Mouse (Mus musculus) lung, postnatal 0 days (tissue): Measurements from ENCODE around the gene Dlgap1. TPM values are rescaled to one million over a fixed set of nuclear protein-coding genes. Genes with fewer than 3 reads are reported as not detected.

Experiments used
- ATAC-seq: fragments of 200-750 bp; cut with Nextera tagmentation; 2 replicates; pipeline ENCODE4 v1.8.0; 2017; ENCODE audit warnings: moderate library complexity
- DNase-seq: peaks from one replicate; pipeline ENCODE4 v3.0.0-alpha.2; 2016; ENCODE audit warnings: low spot score
- H3K27ac ChIP-seq: fragments of 300-500 bp; sonication (generic); 2 replicates; pipeline ENCODE4 v1.5.1; 2014; ENCODE audit warnings: antibody characterized with exemption, mild to moderate bottlenecking, low read length, mixed read lengths
- H3K27me3 ChIP-seq: fragments of 300-500 bp; sonication (generic); replicated peaks from 2 replicates; pipeline ENCODE4 v1.6.1; 2014; ENCODE audit warnings: low read length, mixed read lengths; ENCODE audit not compliant: insufficient read depth
- H3K36me3 ChIP-seq: fragments of 300-500 bp; sonication (generic); 2 replicates; pipeline ENCODE4 v1.6.1; 2014; ENCODE audit warnings: low read length, mixed read lengths; ENCODE audit not compliant: insufficient read depth
- H3K4me1 ChIP-seq: fragments of 300-500 bp; sonication (generic); 2 replicates; pipeline ENCODE4 v1.6.1; 2014; ENCODE audit warnings: antibody characterized with exemption, low read depth, low read length, mixed read lengths; ENCODE audit not compliant: insufficient read depth
- H3K4me2 ChIP-seq: fragments of 300-500 bp; sonication (generic); replicated peaks from 2 replicates; pipeline ENCODE4 v1.6.1; 2014; ENCODE audit warnings: low read depth, mild to moderate bottlenecking, low read length, moderate library complexity, mixed read lengths
- H3K4me3 ChIP-seq: fragments of 300-500 bp; sonication (generic); 2 replicates; pipeline ENCODE4 v1.5.1; 2014; ENCODE audit warnings: low read depth, low read length
- H3K9ac ChIP-seq: fragments of 300-500 bp; sonication (generic); replicated peaks from 2 replicates; pipeline ENCODE4 v1.6.1; 2014; ENCODE audit warnings: low read depth, mild to moderate bottlenecking
- H3K9me3 ChIP-seq: fragments of 300-500 bp; sonication (generic); 2 replicates; pipeline ENCODE4 v1.6.1; 2016; ENCODE audit warnings: low read length, mixed read lengths
- CTCF ChIP-seq: IDR thresholded peaks from 2 replicates; pipeline ENCODE4 v1.5.1; 2016; ENCODE audit warnings: antibody characterized with exemption, mild to moderate bottlenecking
- EP300 ChIP-seq: IDR thresholded peaks from 2 replicates; pipeline ENCODE4 v1.6.1; 2016; ENCODE audit warnings: antibody characterized with exemption, mild to moderate bottlenecking, control low read depth
- WGBS: fragments of 180-500 bp; shearing (Covaris S2); extraction: QIAGEN DNeasy Blood & Tissue Kit; methylation state at CpG from one replicate; pipeline ENCODE4 v1.1.7; 2014; 5-methylcytosine and 5-hydroxymethylcytosine counted together
- polyA plus RNA-seq: library from polyadenylated mRNA; unstranded; fragments of >200 nt; fragmentation: Nextera tagmentation; extraction: Ambion mirVana; gene quantifications from 2 replicates; pipeline ENCODE4 v1.2.1, GENCODE M21; 2015

Gene Dlgap1
- polyA plus RNA-seq, 1 experiment from 2014 or later: 0.26 TPM

DNA sequence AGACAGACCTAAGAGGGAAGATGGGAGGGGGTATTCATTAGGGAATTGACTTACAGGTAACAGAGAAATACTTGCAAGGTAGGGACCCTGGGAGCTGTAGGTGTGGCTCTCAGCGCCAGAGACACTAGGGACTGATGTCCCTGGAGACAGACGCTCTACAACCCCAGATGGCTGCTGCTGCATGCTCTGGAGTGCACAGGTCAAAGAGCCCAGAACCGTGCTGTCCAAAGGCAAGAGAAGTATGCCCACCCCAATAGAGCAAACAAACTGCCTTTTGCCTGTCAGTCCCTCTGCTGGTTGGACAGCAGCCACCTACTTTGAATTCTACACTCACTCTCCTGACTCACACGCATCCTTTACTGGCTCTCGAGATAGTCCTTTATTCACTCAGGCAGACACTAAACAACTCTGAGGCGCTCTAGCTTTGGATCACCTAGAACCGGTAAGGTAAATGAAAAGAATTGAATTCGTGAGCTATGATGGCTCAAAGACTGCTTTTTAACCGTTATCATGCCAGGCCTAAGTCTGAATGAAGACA lies 333.1 kb downstream of the Dlgap1 start:
- ATAC-seq: no peak
- no peak overlapping the region for H3K9ac ChIP-seq
- H3K4me3 ChIP-seq: no peak overlapping the region
- 62% methylated on average over 9 of the region's 9 CpGs for WGBS
- no peak for DNase-seq
- no peak overlapping the region for H3K4me2 ChIP-seq
- H3K27me3 ChIP-seq: no peaks in the 10 kb centered on the region
- TF ChIP-seq EP300: no peak
- TF ChIP-seq CTCF: no peak
- no peaks in the 10 kb centered on the region for H3K4me1 ChIP-seq
- H3K36me3 ChIP-seq: no peaks in the 10 kb centered on the region
- H3K9me3 ChIP-seq: no peaks in the 10 kb centered on the region
- H3K27ac ChIP-seq: no peak overlapping the region

DNA sequence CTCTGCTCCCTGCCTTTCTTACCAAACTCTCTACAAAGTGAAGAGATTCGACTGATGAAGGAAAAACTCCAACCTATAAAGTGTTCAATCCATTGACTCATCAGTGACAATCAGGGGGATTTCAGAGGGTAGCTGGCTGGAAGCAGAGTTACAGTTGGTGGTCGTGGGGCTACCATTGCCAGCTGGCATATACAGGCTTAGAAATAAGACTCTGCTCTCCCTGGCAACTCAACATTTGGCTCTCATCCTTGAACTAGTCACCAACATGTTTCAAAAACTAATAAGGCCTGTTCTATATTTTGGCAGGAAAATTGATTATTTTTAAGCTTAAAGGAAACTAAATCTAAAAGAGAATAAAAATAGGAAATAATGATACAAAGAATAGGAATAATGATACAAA lies 333.8 kb downstream of the Dlgap1 start:
- 66% methylated on average over 2 of the region's 2 CpGs for WGBS
- TF ChIP-seq EP300 (no peak), CTCF (no peak)

DNA sequence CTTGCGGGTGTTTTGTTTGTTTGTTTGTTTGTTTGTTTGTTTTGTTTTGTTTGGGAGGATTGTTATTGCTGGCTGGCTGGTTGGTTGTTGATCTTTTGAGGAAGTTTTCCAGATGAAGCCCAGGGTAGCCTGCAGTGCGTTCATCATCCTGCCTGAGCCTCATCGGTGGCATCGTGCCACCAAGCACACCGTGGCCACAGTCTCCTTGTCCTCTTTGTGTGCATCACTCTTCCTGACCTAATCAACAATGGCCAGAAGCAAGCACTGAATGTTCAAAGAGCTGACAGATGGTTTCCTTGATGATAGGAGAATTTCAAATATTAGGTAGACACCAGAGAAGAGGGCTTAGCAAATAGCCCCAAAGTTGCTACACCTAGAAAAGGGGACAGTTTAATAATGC lies 336.1 kb downstream of the Dlgap1 start:
- H3K9ac ChIP-seq: no peak overlapping the region
- H3K4me3 ChIP-seq: no peak overlapping the region
- H3K27ac ChIP-seq: no peak overlapping the region
- no peak for TF ChIP-seq CTCF
- TF ChIP-seq EP300: no peak
- no peaks in the 10 kb centered on the region for H3K36me3 ChIP-seq
- ATAC-seq (no peak), DNase-seq (no peak)
- H3K4me1 ChIP-seq: no peaks in the 10 kb centered on the region
- no peaks in the 10 kb centered on the region for H3K27me3 ChIP-seq
- no peak overlapping the region for H3K4me2 ChIP-seq
- H3K9me3 ChIP-seq: no peaks in the 10 kb centered on the region
- 70% methylated on average over 5 of the region's 5 CpGs for WGBS

More for the DNA sequence above, 333.8 kb downstream of the Dlgap1 start:
- Histone ChIP-seq H3K4me2 (no peak overlapping the region), H3K36me3 (no peaks in the 10 kb centered on the region), H3K9me3 (no peaks in the 10 kb centered on the region), H3K27me3 (no peaks in the 10 kb centered on the region), H3K9ac (no peak overlapping the region), H3K4me3 (no peak overlapping the region), H3K27ac (no peak overlapping the region), H3K4me1 (no peaks in the 10 kb centered on the region)
- no peak for DNase-seq
- ATAC-seq: no peak

DNA sequence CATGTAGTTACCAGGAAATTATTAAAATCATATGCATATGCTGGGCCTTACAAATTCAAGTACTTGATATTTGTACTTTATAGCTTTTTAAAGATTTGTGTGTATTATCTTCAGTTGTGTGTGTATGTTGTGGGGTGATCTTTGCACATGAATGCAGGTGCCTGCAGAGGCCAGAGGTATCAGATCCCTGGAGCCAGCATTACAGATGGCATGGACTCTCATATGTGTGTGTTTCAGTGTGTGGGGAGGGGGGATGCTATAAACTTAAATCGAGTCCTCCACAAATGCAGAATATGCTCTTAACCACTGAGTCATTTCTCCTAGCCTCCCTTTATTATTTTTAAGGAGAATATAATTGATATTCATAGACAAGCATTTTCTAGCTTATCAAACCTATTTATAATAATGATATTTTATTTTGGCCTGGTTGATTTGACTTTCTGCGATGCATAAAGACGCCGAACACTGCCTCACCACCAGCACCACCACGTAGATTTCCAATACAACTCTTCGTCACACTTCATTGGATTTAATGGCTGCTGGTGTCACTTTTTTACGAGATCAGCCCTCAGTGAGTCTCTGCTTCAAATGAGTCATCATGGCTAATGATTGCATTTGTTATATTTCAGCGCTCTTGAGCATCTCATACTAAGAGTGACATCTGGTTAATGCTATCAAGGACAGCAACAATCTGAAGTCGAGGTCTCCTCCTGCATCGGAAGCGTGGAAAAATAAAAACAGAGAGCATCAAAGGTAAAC lies 338.7 kb downstream of the Dlgap1 start:
- H3K27me3 ChIP-seq: no peaks in the 10 kb centered on the region
- DNase-seq (no peak), ATAC-seq (no peak)
- H3K4me2 ChIP-seq: no peak overlapping the region
- no peak overlapping the region for H3K4me3 ChIP-seq
- H3K4me1 ChIP-seq: no peaks in the 10 kb centered on the region
- TF ChIP-seq EP300 (no peak), CTCF (no peak)
- H3K9me3 ChIP-seq: no peaks in the 10 kb centered on the region
- WGBS: 81% methylated on average over 11 of the region's 11 CpGs
- no peak overlapping the region for H3K27ac ChIP-seq
- no peak overlapping the region for H3K9ac ChIP-seq
- no peaks in the 10 kb centered on the region for H3K36me3 ChIP-seq

DNA sequence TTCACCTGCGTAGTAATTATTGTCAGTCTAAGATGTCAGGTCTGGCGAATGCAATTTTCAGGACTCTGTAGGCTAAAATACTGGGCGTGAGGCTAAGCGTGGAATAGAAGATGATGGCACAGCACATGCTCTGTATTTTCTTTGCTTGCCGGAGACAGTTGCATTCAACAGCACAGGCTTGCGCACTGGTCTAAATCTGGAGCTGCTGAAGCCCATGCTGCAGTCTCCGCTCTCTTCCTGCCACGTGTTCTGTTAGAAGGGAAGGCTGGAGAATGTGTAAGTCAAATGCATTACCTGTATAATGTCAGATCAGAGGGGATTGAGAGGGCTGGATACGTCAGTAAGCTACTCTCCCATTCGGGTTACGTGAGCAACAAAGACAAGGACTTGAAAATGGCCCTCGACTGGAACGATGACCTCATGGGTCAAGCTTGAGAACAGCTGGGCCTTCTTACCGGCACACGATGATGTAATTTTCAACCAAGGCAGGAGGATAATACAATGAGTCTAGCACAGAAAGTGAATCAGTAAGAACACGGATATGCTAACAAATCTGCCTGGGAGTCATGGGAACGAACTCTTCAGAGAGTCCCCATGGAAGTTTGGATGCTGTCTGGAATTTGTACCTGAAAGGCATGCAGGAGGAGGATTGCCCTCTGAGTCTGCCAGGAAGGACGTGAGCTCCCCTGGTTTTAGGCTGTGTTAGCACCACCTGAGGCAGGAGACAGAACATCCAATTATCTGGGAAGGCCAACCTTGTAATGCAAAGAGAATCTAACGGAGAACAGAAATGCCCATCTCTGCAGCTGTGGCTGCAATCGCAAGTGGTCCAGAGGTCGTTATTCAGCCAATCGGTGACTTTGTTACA lies 339.7 kb downstream of the Dlgap1 start:
- TF ChIP-seq CTCF (no peak), EP300 (no peak)
- Histone ChIP-seq H3K27ac (no peak overlapping the region), H3K4me1 (no peaks in the 10 kb centered on the region), H3K4me3 (no peak overlapping the region), H3K4me2 (no peak overlapping the region), H3K27me3 (no peaks in the 10 kb centered on the region), H3K9ac (no peak overlapping the region), H3K9me3 (no peaks in the 10 kb centered on the region), H3K36me3 (no peaks in the 10 kb centered on the region)
- WGBS: 59% methylated on average over 22 of the region's 22 CpGs
- ATAC-seq (no peak), DNase-seq (peak; percentile 15)

DNA sequence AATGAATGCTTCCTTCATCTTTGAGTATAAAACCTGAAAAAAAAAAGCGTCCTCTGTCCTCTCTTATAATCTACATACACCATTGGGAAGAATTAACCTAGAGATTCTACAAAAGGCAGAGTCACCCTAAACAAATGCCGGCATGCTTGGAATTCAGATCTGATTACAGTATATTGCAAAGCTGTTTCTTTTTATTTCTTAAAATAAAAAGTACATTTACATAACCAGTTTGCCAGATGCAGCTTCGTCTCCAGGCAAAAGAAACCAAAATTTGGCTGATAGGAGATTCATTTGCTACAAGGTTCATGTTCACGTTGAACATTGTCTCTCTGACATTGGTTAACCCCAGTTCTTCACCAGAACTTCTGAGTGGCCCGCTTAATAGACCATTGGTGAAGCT lies 347.5 kb downstream of the Dlgap1 start:
- Histone ChIP-seq H3K9ac (no peak overlapping the region), H3K4me3 (no peak overlapping the region), H3K36me3 (no peaks in the 10 kb centered on the region), H3K4me1 (no peaks in the 10 kb centered on the region), H3K4me2 (no peak overlapping the region), H3K27ac (no peak overlapping the region), H3K9me3 (no peaks in the 10 kb centered on the region), H3K27me3 (no peaks in the 10 kb centered on the region)
- TF ChIP-seq EP300: no peak
- no peak for TF ChIP-seq CTCF
- no peak for ATAC-seq
- WGBS: 72% methylated on average over 5 of the region's 5 CpGs
- DNase-seq: no peak
